Mouse (Mus musculus) liver, embryonic 13.5 days (tissue): ENCODE measurements around the gene Usp29. TPM values are rescaled to one million over a fixed set of nuclear protein-coding genes. Genes with fewer than 3 reads are reported as not detected.
A peak's percentile ranks its signal among the peaks of the same experiment; 100 is the strongest.
"Not testable (repeated sequence)": the region's sequence is repeated elsewhere in the genome, so short reads cannot be mapped to it uniquely, and the experiment has no call there.

ENCODE experiments used
- ATAC-seq: fragments of 200-750 bp; cut with Nextera tagmentation; 2 replicates; pipeline ENCODE4 v1.8.0; 2017; ENCODE audit warnings: low read depth, mild to moderate bottlenecking, moderate number of reproducible peaks, moderate library complexity
- DNase-seq: peaks from one replicate; pipeline ENCODE4 v3.0.0; 2022
- H3K27ac ChIP-seq: fragments of 300-500 bp; sonication (generic); 2 replicates; pipeline ENCODE4 v1.5.1; 2015; ENCODE audit warnings: moderate library complexity, mild to moderate bottlenecking, inconsistent platforms
- H3K27me3 ChIP-seq: fragments of 300-500 bp; sonication (generic); 2 replicates; pipeline ENCODE4 v1.6.1; 2015; ENCODE audit warnings: mild to moderate bottlenecking, inconsistent platforms
- H3K36me3 ChIP-seq: fragments of 300-500 bp; sonication (generic); 2 replicates; pipeline ENCODE4 v1.6.1; 2015; ENCODE audit warnings: mild to moderate bottlenecking, inconsistent platforms
- H3K4me1 ChIP-seq: fragments of 300-500 bp; sonication (generic); replicated peaks from 2 replicates; pipeline ENCODE4 v1.6.1; 2015; ENCODE audit warnings: inconsistent platforms
- H3K4me2 ChIP-seq: fragments of 300-500 bp; sonication (generic); 2 replicates; pipeline ENCODE4 v1.6.1; 2015; ENCODE audit warnings: inconsistent platforms, mild to moderate bottlenecking, moderate library complexity
- H3K4me3 ChIP-seq: fragments of 300-500 bp; sonication (generic); replicated peaks from 2 replicates; pipeline ENCODE4 v1.5.1; 2015; ENCODE audit warnings: mild to moderate bottlenecking, inconsistent platforms
- H3K9ac ChIP-seq: fragments of 300-500 bp; sonication (generic); 2 replicates; pipeline ENCODE4 v1.6.1; 2015; ENCODE audit warnings: mild to moderate bottlenecking, inconsistent platforms
- H3K9me3 ChIP-seq: fragments of 300-500 bp; sonication (generic); replicated peaks from 2 replicates; pipeline ENCODE4 v1.6.1; 2016; ENCODE audit warnings: inconsistent platforms
- WGBS: fragments of 180-500 bp; shearing (Covaris S2); methylation state at CpG from one replicate; pipeline ENCODE4 v1.1.7; 2015; ENCODE audit not compliant: insufficient replicate concordance; 5-methylcytosine and 5-hydroxymethylcytosine counted together
- polyA plus RNA-seq: library from polyadenylated mRNA; unstranded; fragments of >200 nt; fragmentation: Nextera tagmentation; extraction: Ambion mirVana; gene quantifications from 2 replicates; pipeline ENCODE4 v1.2.1, GENCODE M21; 2015

Gene Usp29
- polyA plus RNA-seq, 1 experiment from 2014 or later, result 1.9 TPM

- H3K9ac ChIP-seq, result no peak overlapping the region
- no peaks in the 10 kb centered on the region for H3K27me3 ChIP-seq
- H3K27ac ChIP-seq, result no peak overlapping the region
- no peak overlapping the region for H3K4me2 ChIP-seq
- ATAC-seq (0 out of 2 replicates have a peak, but pooled peaks have one; percentile 34), DNase-seq (no peak)
- WGBS, result 30% methylated on average over 5 of the region's 5 CpGs
- H3K9me3 ChIP-seq, result no peaks in the 10 kb centered on the region
- no peak overlapping the region for H3K4me3 ChIP-seq
- H3K36me3 ChIP-seq, result no peaks in the 10 kb centered on the region
- H3K4me1 ChIP-seq, result no peaks in the 10 kb centered on the region
Observed at GRCm38 (mm10) chr7:6934741-6935140, 204.4 kb downstream of the Usp29 start.

GRCm38 (mm10) chr7:6937040-6937439 lies 206.7 kb downstream of the Usp29 start:
- Histone ChIP-seq H3K4me1 (no peaks in the 10 kb centered on the region), H3K9ac (no peak overlapping the region), H3K36me3 (no peaks in the 10 kb centered on the region), H3K27ac (no peak overlapping the region), H3K9me3 (no peaks in the 10 kb centered on the region), H3K27me3 (no peaks in the 10 kb centered on the region), H3K4me3 (no peak overlapping the region), H3K4me2 (no peak overlapping the region)
- DNase-seq (peak; percentile 20), ATAC-seq (no peak)
- 37% methylated on average over 11 of the region's 11 CpGs for WGBS

GRCm38 (mm10) chr7:6940761-6941231 lies 210.4 kb downstream of the Usp29 start:
- H3K9me3 ChIP-seq, result no peaks in the 10 kb centered on the region
- no peaks in the 10 kb centered on the region for H3K36me3 ChIP-seq
- peak overlapping the region; percentile 38; the same call in 1 of the 2 replicates for H3K4me2 ChIP-seq
- no peak overlapping the region for H3K4me3 ChIP-seq
- H3K4me1 ChIP-seq, result no peaks in the 10 kb centered on the region
- WGBS, result 12% methylated on average over 16 of the region's 16 CpGs
- H3K27me3 ChIP-seq, result no peaks in the 10 kb centered on the region
- DNase-seq (no peak), ATAC-seq (0 out of 2 replicates have a peak, but pooled peaks have one; percentile 15)
- H3K27ac ChIP-seq, result no peak overlapping the region
- H3K9ac ChIP-seq, result no peak overlapping the region

- WGBS, result 80% methylated on average over 20 of the region's 20 CpGs
- not testable (repeated sequence) for H3K4me3 ChIP-seq, H3K4me1 ChIP-seq, H3K4me2 ChIP-seq, H3K36me3 ChIP-seq, H3K9me3 ChIP-seq, H3K27ac ChIP-seq, H3K9ac ChIP-seq, ATAC-seq, H3K27me3 ChIP-seq, DNase-seq
Observed at GRCm38 (mm10) chr7:6948061-6948460, 217.7 kb downstream of the Usp29 start.

GRCm38 (mm10) chr7:6956576-6956975 lies 226.2 kb downstream of the Usp29 start:
- no peaks in the 10 kb centered on the region for H3K27me3 ChIP-seq
- H3K9ac ChIP-seq, result no peak overlapping the region
- H3K4me3 ChIP-seq, result no peak overlapping the region
- no peaks in the 10 kb centered on the region for H3K9me3 ChIP-seq
- WGBS, result 66% methylated on average over 4 of the region's 4 CpGs
- ATAC-seq (no peak), DNase-seq (no peak)
- H3K27ac ChIP-seq, result no peak overlapping the region
- H3K36me3 ChIP-seq, result no peaks in the 10 kb centered on the region
- H3K4me2 ChIP-seq, result no peak overlapping the region
- no peaks in the 10 kb centered on the region for H3K4me1 ChIP-seq

- Histone ChIP-seq H3K36me3 (no peaks in the 10 kb centered on the region), H3K4me3 (no peak overlapping the region), H3K4me1 (no peaks in the 10 kb centered on the region), H3K27me3 (no peaks in the 10 kb centered on the region), H3K9ac (no peak overlapping the region), H3K27ac (no peak overlapping the region), H3K4me2 (no peak overlapping the region), H3K9me3 (no peaks in the 10 kb centered on the region)
- ATAC-seq, result no peak
- no peak for DNase-seq
- WGBS, result 59% methylated on average over 1 of the region's 1 CpGs
Observed at GRCm38 (mm10) chr7:6958574-6958973, 228.2 kb downstream of the Usp29 start.

- Histone ChIP-seq H3K36me3 (no peaks in the 10 kb centered on the region), H3K4me1 (no peaks in the 10 kb centered on the region), H3K4me3 (no peak overlapping the region), H3K4me2 (no peak overlapping the region), H3K9me3 (peaks cover 7% of the 10 kb centered on the region; the same call in 1 of the 2 replicates), H3K27me3 (no peaks in the 10 kb centered on the region), H3K27ac (no peak overlapping the region), H3K9ac (no peak overlapping the region)
- 64% methylated on average over 1 of the region's 1 CpGs for WGBS
- DNase-seq (no peak), ATAC-seq (no peak)
Observed at GRCm38 (mm10) chr7:6973566-6973965, 243.2 kb downstream of the Usp29 start.

GRCm38 (mm10) chr7:6976890-6977289 lies 246.5 kb downstream of the Usp29 start:
- WGBS, result 76% methylated on average over 19 of the region's 19 CpGs
- no peaks in the 10 kb centered on the region for H3K36me3 ChIP-seq
- no peaks in the 10 kb centered on the region for H3K4me1 ChIP-seq
- no peak overlapping the region for H3K27ac ChIP-seq
- DNase-seq, result no peak
- no peak for ATAC-seq
- no peak overlapping the region for H3K4me2 ChIP-seq
- H3K9ac ChIP-seq, result no peak overlapping the region
- H3K27me3 ChIP-seq, result no peaks in the 10 kb centered on the region
- peaks cover 7% of the 10 kb centered on the region; the same call in 1 of the 2 replicates for H3K9me3 ChIP-seq
- no peak overlapping the region for H3K4me3 ChIP-seq

- H3K27me3 ChIP-seq, H3K4me3 ChIP-seq, H3K9ac ChIP-seq, H3K27ac ChIP-seq, H3K36me3 ChIP-seq, DNase-seq, H3K4me1 ChIP-seq, H3K9me3 ChIP-seq, H3K4me2 ChIP-seq, ATAC-seq: not testable (repeated sequence)
- WGBS, result 57% methylated on average over 11 of the region's 11 CpGs
Observed at GRCm38 (mm10) chr7:6995251-6995650, 264.9 kb downstream of the Usp29 start, which contains the start of gene Aurkc. Gene Aurkc, plus strand, starts transcription at chr7:6995300.

- not testable (repeated sequence) for H3K27ac ChIP-seq, H3K9ac ChIP-seq, H3K4me3 ChIP-seq, DNase-seq, H3K4me2 ChIP-seq, H3K36me3 ChIP-seq, H3K4me1 ChIP-seq, H3K9me3 ChIP-seq, H3K27me3 ChIP-seq, ATAC-seq
- 45% methylated on average over 3 of the region's 3 CpGs for WGBS
Observed at GRCm38 (mm10) chr7:6998914-6999313, 268.5 kb downstream of the Usp29 start.

- H3K9ac ChIP-seq, H3K27me3 ChIP-seq, H3K4me2 ChIP-seq, DNase-seq, ATAC-seq, H3K27ac ChIP-seq, H3K9me3 ChIP-seq, H3K4me3 ChIP-seq, H3K36me3 ChIP-seq, H3K4me1 ChIP-seq: not testable (repeated sequence)
- 44% methylated on average over 5 of the region's 5 CpGs for WGBS
Observed at GRCm38 (mm10) chr7:7005441-7005840, 275.1 kb downstream of the Usp29 start.
